Mouse (Mus musculus): Measurements from ENCODE around the gene Fbn1.

DNA sequence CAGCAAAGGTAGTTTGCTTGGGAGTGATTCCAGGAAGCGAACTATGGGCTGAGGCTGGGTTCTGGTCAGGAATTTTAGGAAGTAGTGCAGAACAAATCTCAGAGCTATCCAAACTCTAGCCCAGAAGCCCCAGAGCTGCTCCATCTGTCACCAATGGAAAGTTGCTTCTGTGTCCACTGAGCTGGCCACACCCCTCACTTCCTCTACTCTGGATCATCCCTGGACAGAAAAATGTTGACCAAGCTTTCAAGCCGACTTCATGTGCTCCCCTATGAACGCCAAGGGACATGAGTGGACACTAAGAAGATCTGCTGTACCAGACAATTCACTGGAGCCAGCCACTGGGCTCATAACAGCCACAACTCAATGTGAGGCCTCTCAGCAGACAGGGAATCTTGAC, 31.6 kb downstream of the Fbn1 start:
- TF ChIP-seq POLR2A (IDR thresholded peaks at IDR 0.05; ENCODE audit: borderline replicate concordance, low read depth, low read length) = no peak
- TF ChIP-seq CTCF (IDR thresholded peaks at IDR 0.05; ENCODE audit: low read depth, low read length) = no peak

Data from bone marrow macrophage, adult 2 months (primary cell).